Mouse (Mus musculus) hindbrain, embryonic 14.5 days (tissue): ENCODE results near the gene Nacc2. TPM values are rescaled to one million over a fixed set of nuclear protein-coding genes. Genes with fewer than 3 reads are reported as not detected.

Experiments
- ATAC-seq: fragments of 200-750 bp; cut with Nextera tagmentation; 2 replicates; pipeline ENCODE4 v1.8.0; 2017; ENCODE audit warnings: moderate number of reproducible peaks, mild to moderate bottlenecking, moderate TSS enrichment, moderate library complexity; ENCODE audit not compliant: low FRiP score
- DNase-seq: peaks from one replicate; pipeline ENCODE4 v3.0.0-alpha.2; 2015; ENCODE audit warnings: low spot score
- H3K27ac ChIP-seq: fragments of 300-500 bp; sonication (generic); 2 replicates; pipeline ENCODE4 v1.5.1; 2014; ENCODE audit warnings: mild to moderate bottlenecking, moderate library complexity
- H3K27me3 ChIP-seq: fragments of 300-500 bp; sonication (generic); 2 replicates; pipeline ENCODE4 v1.6.1; 2014; ENCODE audit warnings: mild to moderate bottlenecking, low read length, mixed read lengths; ENCODE audit not compliant: control insufficient read depth, insufficient read depth
- H3K36me3 ChIP-seq: fragments of 300-500 bp; sonication (generic); replicated peaks from 2 replicates; pipeline ENCODE4 v1.6.1; 2014; ENCODE audit not compliant: control insufficient read depth, insufficient read depth
- H3K4me1 ChIP-seq: fragments of 300-500 bp; sonication (generic); replicated peaks from 2 replicates; pipeline ENCODE4 v1.6.1; 2014; ENCODE audit warnings: antibody characterized with exemption, low read length, mixed read lengths; ENCODE audit not compliant: control insufficient read depth, insufficient read depth
- H3K4me2 ChIP-seq: fragments of 300-500 bp; sonication (generic); replicated peaks from 2 replicates; pipeline ENCODE4 v1.6.1; 2014; ENCODE audit warnings: mild to moderate bottlenecking, moderate library complexity
- H3K4me3 ChIP-seq: fragments of 300-500 bp; sonication (generic); replicated peaks from 2 replicates; pipeline ENCODE4 v1.5.1; 2014; ENCODE audit warnings: mild to moderate bottlenecking, low read length
- H3K9ac ChIP-seq: fragments of 300-500 bp; sonication (generic); 2 replicates; pipeline ENCODE4 v1.6.1; 2014
- H3K9me3 ChIP-seq: fragments of 300-500 bp; sonication (generic); 2 replicates; pipeline ENCODE4 v1.6.1; 2016; ENCODE audit warnings: low read length; ENCODE audit not compliant: control insufficient read depth
- WGBS: fragments of 180-500 bp; shearing (Covaris S2); extraction: QIAGEN DNeasy Blood & Tissue Kit; methylation state at CpG from one replicate; pipeline ENCODE4 v1.1.7; 2014; 5-methylcytosine and 5-hydroxymethylcytosine counted together
- polyA plus RNA-seq: library from polyadenylated mRNA; unstranded; fragments of >200 nt; fragmentation: Nextera tagmentation; extraction: Ambion mirVana; gene quantifications from 2 replicates; pipeline ENCODE4 v1.2.1, GENCODE M21; 2014

Nacc2 gene
- polyA plus RNA-seq, 1 experiment from 2014 or later = 19.2 TPM

GRCm38 (mm10) chr2:26129962-26130361 lies 6.9 kb upstream of the Nacc2 start:
- no peak overlapping the region for H3K4me3 ChIP-seq
- no peak for DNase-seq
- H3K4me2 ChIP-seq = no peak overlapping the region
- no peaks in the 10 kb centered on the region for H3K9me3 ChIP-seq
- no peak overlapping the region for H3K9ac ChIP-seq
- no peaks in the 10 kb centered on the region for H3K27me3 ChIP-seq
- no peaks in the 10 kb centered on the region for H3K36me3 ChIP-seq
- peaks cover 23% of the 10 kb centered on the region for H3K4me1 ChIP-seq
- H3K27ac ChIP-seq = no peak overlapping the region
- ATAC-seq = no peak
- 50% methylated on average over 3 of the region's 3 CpGs for WGBS

- Histone ChIP-seq H3K9me3 (no peaks in the 10 kb centered on the region), H3K36me3 (no peaks in the 10 kb centered on the region), H3K27me3 (no peaks in the 10 kb centered on the region), H3K4me3 (no peak overlapping the region), H3K27ac (no peak overlapping the region), H3K4me1 (peaks cover 23% of the 10 kb centered on the region), H3K9ac (no peak overlapping the region), H3K4me2 (no peak overlapping the region)
- no peak for DNase-seq
- ATAC-seq = no peak
- WGBS = 93% methylated on average over 2 of the region's 2 CpGs
Observed at GRCm38 (mm10) chr2:26129346-26129745, 6.3 kb upstream of the Nacc2 start.

- Histone ChIP-seq H3K4me2 (peak overlapping the region; percentile 95), H3K9me3 (no peaks in the 10 kb centered on the region), H3K4me3 (peak overlapping the region; percentile 80), H3K36me3 (no peaks in the 10 kb centered on the region), H3K27ac (no peak overlapping the region), H3K9ac (peak overlapping the region; percentile 66), H3K4me1 (peaks cover 20% of the 10 kb centered on the region), H3K27me3 (peaks cover 28% of the 10 kb centered on the region)
- DNase-seq = peak; percentile 63
- ATAC-seq = peak; percentile 49; the same call in 1 of the 2 replicates
- WGBS = under 1% methylated on average over 83 of the region's 109 CpGs
Observed at GRCm38 (mm10) chr2:26122171-26123078, 595 bp downstream of the Nacc2 start.

GRCm38 (mm10) chr2:26121541-26122083 lies 1.4 kb downstream of the Nacc2 start:
- no peak overlapping the region for H3K9ac ChIP-seq
- ATAC-seq = no peak
- peak overlapping the region; percentile 95 for H3K4me2 ChIP-seq
- 21% methylated on average over 17 of the region's 17 CpGs for WGBS
- no peaks in the 10 kb centered on the region for H3K36me3 ChIP-seq
- H3K4me3 ChIP-seq = peak overlapping the region; percentile 80
- peaks cover 20% of the 10 kb centered on the region for H3K4me1 ChIP-seq
- H3K27me3 ChIP-seq = peaks cover 28% of the 10 kb centered on the region
- DNase-seq = no peak
- no peaks in the 10 kb centered on the region for H3K9me3 ChIP-seq
- no peak overlapping the region; the same call in 1 of the 2 replicates for H3K27ac ChIP-seq

GRCm38 (mm10) chr2:26119626-26120025 lies 3.4 kb downstream of the Nacc2 start:
- Histone ChIP-seq H3K4me1 (peaks cover 20% of the 10 kb centered on the region), H3K27ac (no peak overlapping the region), H3K4me2 (no peak overlapping the region), H3K4me3 (no peak overlapping the region), H3K9ac (no peak overlapping the region), H3K36me3 (no peaks in the 10 kb centered on the region), H3K27me3 (peaks cover 28% of the 10 kb centered on the region), H3K9me3 (no peaks in the 10 kb centered on the region)
- no peak for DNase-seq
- 89% methylated on average over 2 of the region's 2 CpGs for WGBS
- no peak for ATAC-seq

- DNase-seq = no peak
- H3K4me3 ChIP-seq = no peak overlapping the region
- WGBS = 17% methylated on average over 2 of the region's 2 CpGs
Observed at GRCm38 (mm10) chr2:26119310-26119592, 3.8 kb downstream of the Nacc2 start.

GRCm38 (mm10) chr2:26118584-26119309 lies 4.3 kb downstream of the Nacc2 start:
- H3K4me2 ChIP-seq = no peak overlapping the region
- H3K9me3 ChIP-seq = no peaks in the 10 kb centered on the region
- ATAC-seq (no peak), DNase-seq (no peak)
- peaks cover 20% of the 10 kb centered on the region for H3K4me1 ChIP-seq
- no peak overlapping the region for H3K4me3 ChIP-seq
- WGBS = 48% methylated on average over 4 of the region's 4 CpGs
- H3K9ac ChIP-seq = no peak overlapping the region
- H3K27ac ChIP-seq = no peak overlapping the region
- H3K27me3 ChIP-seq = peaks cover 28% of the 10 kb centered on the region
- no peaks in the 10 kb centered on the region for H3K36me3 ChIP-seq

More at GRCm38 (mm10) chr2:26119310-26119592, 3.8 kb downstream of the Nacc2 start:
- peaks cover 28% of the 10 kb centered on the region for H3K27me3 ChIP-seq
- no peak overlapping the region for H3K9ac ChIP-seq
- no peak overlapping the region for H3K27ac ChIP-seq
- ATAC-seq = no peak
- H3K4me2 ChIP-seq = no peak overlapping the region
- H3K9me3 ChIP-seq = no peaks in the 10 kb centered on the region
- peaks cover 20% of the 10 kb centered on the region for H3K4me1 ChIP-seq
- no peaks in the 10 kb centered on the region for H3K36me3 ChIP-seq

GRCm38 (mm10) chr2:26117580-26117979 lies 5.4 kb downstream of the Nacc2 start:
- DNase-seq (no peak), ATAC-seq (no peak)
- 33% methylated on average over 1 of the region's 1 CpGs for WGBS
- Histone ChIP-seq H3K9me3 (no peaks in the 10 kb centered on the region), H3K4me2 (no peak overlapping the region), H3K4me3 (no peak overlapping the region), H3K36me3 (no peaks in the 10 kb centered on the region), H3K4me1 (0 out of 2 replicates have a peak, but pooled peaks cover 12% of the 10 kb centered on the region), H3K9ac (no peak overlapping the region), H3K27me3 (peaks cover 20% of the 10 kb centered on the region), H3K27ac (no peak overlapping the region)

- ATAC-seq (no peak), DNase-seq (no peak)
- 74% methylated on average over 3 of the region's 3 CpGs for WGBS
- no peak overlapping the region for H3K4me2 ChIP-seq
- no peak overlapping the region for H3K4me3 ChIP-seq
- H3K27ac ChIP-seq = no peak overlapping the region
- 0 out of 2 replicates have a peak, but pooled peaks cover 6% of the 10 kb centered on the region for H3K4me1 ChIP-seq
- no peaks in the 10 kb centered on the region for H3K36me3 ChIP-seq
- H3K9me3 ChIP-seq = no peaks in the 10 kb centered on the region
- H3K9ac ChIP-seq = no peak overlapping the region
- H3K27me3 ChIP-seq = peaks cover 11% of the 10 kb centered on the region
Observed at GRCm38 (mm10) chr2:26116550-26116949, 6.5 kb downstream of the Nacc2 start.
